Mouse (Mus musculus): ENCODE measurements at regions not wholly inside any gene's neighbourhood (a gene's known extent, or its start where the extent isn't known, plus 50 kb on each side); places are given as distances from the start of the nearest gene placed in this dataset.

DNA sequence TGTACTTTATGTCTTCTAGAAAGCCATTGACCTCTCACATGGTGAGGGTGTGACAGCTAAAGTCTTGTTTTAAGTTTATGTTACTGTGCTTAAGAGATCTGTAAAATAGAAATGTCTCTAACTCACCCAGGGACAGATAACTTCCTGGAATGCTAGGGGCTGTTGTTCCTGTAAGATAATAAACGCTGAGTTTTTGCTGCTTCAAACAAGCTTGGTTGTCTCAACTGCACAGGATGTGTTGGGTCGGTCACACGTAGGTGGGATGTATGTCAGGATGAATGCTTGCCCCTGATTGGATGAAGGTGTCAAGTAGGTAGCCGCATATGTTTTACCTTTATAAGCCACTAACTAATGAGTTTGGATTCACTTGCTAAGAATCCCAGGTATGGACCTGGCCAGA lies 63.8 kb upstream of the Eif4g2 start:
- no peak for DNase-seq (ENCODE audit: extremely low spot score in 1 of 2, low spot score in 1 of 2)

DNA sequence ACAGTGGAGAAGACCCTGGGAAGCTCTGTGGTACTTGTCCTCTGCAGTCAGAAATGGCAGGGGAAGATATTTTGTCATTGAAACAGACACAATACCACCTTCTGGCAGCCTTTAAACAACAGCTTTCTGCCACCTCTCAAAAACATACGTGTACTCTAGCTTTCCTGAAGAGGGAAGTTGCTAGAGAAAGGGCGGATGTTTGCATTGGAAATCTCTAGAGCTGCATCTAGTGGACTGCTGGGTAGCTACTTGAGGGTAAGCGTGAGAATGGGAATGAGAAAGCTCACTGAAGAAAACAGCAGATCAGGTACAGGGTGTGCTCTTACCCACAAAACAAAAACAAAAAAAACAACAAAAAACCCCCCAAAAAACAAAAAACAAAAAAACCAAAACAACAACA lies 61.4 kb upstream of the Eif4g2 start:
- no peak for DNase-seq (ENCODE audit: extremely low spot score in 1 of 2, low spot score in 1 of 2)

DNA sequence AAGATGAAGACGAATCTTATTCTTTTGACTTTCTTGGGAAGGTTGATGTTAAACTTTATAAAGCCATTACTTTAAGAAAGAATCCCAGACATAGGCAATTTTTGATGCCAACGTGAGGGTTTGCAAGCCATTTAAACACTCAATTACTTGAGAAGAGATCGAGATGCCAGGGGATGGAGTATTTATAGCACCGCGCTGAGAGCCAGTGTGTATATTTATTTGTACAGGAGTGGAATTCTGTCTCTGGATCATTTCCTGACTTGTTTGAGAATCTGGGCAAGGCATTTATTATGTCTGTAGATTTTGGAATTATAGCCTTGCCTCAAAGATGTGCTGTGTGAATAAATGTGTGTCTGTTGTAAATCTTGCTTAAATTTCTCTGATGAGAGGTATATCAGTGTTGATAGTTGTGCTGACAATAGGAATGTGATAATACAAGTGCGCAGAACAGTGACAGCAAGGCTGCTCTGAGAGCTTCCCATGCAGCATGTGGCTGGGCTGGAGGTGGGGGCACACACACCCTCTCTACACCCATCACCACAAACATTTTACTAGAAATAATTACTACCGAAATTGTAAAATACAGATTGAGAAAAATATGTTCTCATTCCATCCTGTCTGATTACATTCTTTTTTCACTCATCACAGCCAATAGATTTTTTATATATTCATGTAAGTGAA lies 58.6 kb upstream of the Eif4g2 start:
- DNase-seq (ENCODE audit: extremely low spot score in 1 of 2, low spot score in 1 of 2) = no peak

DNA sequence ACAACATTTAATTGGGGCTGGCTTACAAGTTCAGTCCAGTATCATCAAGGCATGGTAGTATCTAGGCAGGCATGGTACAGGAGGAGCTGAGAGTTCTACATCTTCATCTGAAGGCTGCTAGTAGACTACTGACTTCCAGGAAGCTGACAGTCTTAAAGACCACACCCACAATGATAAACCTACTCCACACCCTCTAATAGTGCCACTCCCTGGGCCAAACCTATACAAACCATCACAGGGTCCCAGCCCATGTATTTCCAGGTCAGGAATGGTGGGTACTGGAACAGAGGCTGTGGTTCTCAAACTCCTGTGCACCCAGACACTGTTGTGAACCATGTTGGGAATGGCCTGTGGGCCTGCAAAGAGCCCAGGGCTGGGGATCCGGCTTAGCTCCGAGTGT lies 55.2 kb upstream of the Eif4g2 start:
- DNase-seq (ENCODE audit: extremely low spot score in 1 of 2, low spot score in 1 of 2) = no peak

DNA sequence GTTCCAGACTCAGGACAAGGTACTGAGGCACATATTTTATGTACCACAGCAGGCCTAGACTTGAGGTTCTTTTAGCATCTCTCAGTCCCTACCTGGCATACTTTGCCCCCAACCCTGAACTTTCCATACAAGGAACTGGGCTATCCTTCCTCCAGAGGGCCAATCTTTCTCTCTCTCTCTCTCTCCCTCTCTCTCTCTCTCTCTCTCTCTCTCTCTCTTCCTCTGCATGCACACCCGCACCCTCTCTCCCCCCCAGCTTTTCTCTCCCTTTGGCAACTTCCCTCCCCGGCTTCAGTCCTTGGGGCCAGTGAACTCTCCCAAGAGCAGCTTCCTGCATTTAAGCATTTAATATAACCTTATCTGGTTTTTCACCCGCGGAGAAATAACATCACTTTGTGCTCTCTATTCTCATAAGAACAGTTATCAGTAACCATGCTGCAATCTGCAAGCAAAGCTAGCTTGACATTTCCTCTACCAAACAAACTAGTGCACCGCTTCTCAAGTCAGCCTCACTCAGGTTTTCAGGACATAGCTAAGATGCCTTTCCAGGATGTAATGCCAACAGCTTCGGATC lies 53.3 kb upstream of the Eif4g2 start:
- no peak for DNase-seq (ENCODE audit: extremely low spot score in 1 of 2, low spot score in 1 of 2)

DNA sequence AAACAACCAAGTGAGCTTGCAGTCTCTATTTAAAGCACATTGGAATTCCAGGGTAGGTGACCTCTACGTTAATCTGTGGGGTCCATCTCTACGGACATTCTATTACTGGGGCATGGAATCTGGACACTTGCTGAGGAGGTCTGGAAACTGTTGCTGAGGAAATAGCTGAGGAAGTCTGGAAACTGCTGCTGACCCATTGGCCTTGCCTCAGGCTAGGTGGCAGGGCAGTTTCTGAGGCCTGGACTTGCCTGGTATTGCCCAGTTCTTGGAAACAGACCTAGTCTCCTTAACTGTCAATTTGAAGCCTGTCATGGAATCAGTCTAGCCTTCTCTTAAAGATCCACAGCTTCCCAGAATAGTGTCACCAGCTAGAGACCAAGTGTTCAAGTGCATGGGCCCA lies 51.7 kb upstream of the Eif4g2 start:
- no peak for DNase-seq (ENCODE audit: extremely low spot score in 1 of 2, low spot score in 1 of 2)
